In genomic region chr5:121998981-121999795, GRCm38 (mm10) we compare ENCODE assay signal across 8 mouse cellular contexts. TPM values are rescaled to one million over a fixed set of nuclear protein-coding genes. Genes with fewer than 3 reads are reported as not detected.
DNase-seq lines count a peak whose midpoint lies in the region; ATAC-seq and TF ChIP-seq lines count a peak whose summit lies in the region.

No protein-coding gene starts in this region.

- no peaks in the 10 kb centered on the region for H3K36me3 ChIP-seq in hindbrain, embryonic 11.5 days (ENCODE audit: control insufficient read depth, insufficient read depth, low read length)
- no peaks in the 10 kb centered on the region for H3K36me3 ChIP-seq in hindbrain, embryonic 12.5 days
- H3K36me3 ChIP-seq in heart, postnatal 0 days (replicated peaks; ENCODE audit: control insufficient read depth, insufficient read depth, low read length): no peaks in the 10 kb centered on the region
- no peaks in the 10 kb centered on the region for H3K36me3 ChIP-seq in thymus, adult 2 months (ENCODE audit: control insufficient read depth, insufficient read depth, low read length)

- TF ChIP-seq EP300 in heart, postnatal 0 days (IDR thresholded peaks at IDR 0.05; ENCODE audit: low read depth): no peak

- H3K9ac ChIP-seq in hindbrain, embryonic 11.5 days (ENCODE audit: low read depth, low read length): no peak overlapping the region
- H3K9ac ChIP-seq in hindbrain, embryonic 12.5 days: no peak overlapping the region
- no peak overlapping the region for H3K9ac ChIP-seq in heart, postnatal 0 days (replicated peaks; ENCODE audit: low read depth, low read length)

- H3K27me3 ChIP-seq in hindbrain, embryonic 11.5 days (ENCODE audit: control insufficient read depth, insufficient read depth, low read length): no peaks in the 10 kb centered on the region
- no peaks in the 10 kb centered on the region for H3K27me3 ChIP-seq in hindbrain, embryonic 12.5 days
- H3K27me3 ChIP-seq in heart, postnatal 0 days (ENCODE audit: control insufficient read depth, insufficient read depth, low read length): no peaks in the 10 kb centered on the region
- H3K27me3 ChIP-seq in thymus, adult 2 months (ENCODE audit: control insufficient read depth, insufficient read depth, low read length): no peaks in the 10 kb centered on the region

- no peak overlapping the region for H3K4me3 ChIP-seq in hindbrain, embryonic 11.5 days (ENCODE audit: low read depth, low read length)
- H3K4me3 ChIP-seq in hindbrain, embryonic 12.5 days: no peak overlapping the region
- H3K4me3 ChIP-seq in heart, postnatal 0 days (ENCODE audit: low read depth, low read length): no peak overlapping the region
- H3K4me3 ChIP-seq in thymus, adult 2 months (ENCODE audit: control insufficient read depth, insufficient read depth, low read length): no peak overlapping the region

- peak; percentile 61 for TF ChIP-seq CTCF in heart, postnatal 0 days (IDR thresholded peaks at IDR 0.05; ENCODE audit: low read depth)
- TF ChIP-seq CTCF in thymus, adult 2 months (IDR thresholded peaks at IDR 0.05; ENCODE audit: borderline replicate concordance, control insufficient read depth, extremely low read depth, insufficient read depth, low read length, poor library complexity): peak; percentile 56; the same call in 1 of the 2 replicates

- H3K9me3 ChIP-seq in hindbrain, embryonic 11.5 days (ENCODE audit: control insufficient read depth, low read length): no peaks in the 10 kb centered on the region
- no peaks in the 10 kb centered on the region for H3K9me3 ChIP-seq in hindbrain, embryonic 12.5 days (replicated peaks)
- no peaks in the 10 kb centered on the region for H3K9me3 ChIP-seq in heart, postnatal 0 days (replicated peaks; ENCODE audit: control insufficient read depth, low read length)

- ATAC-seq in hindbrain, embryonic 11.5 days (ENCODE audit: low FRiP score): no peak
- ATAC-seq in hindbrain, embryonic 12.5 days (ENCODE audit: low FRiP score): no peak
- ATAC-seq in common myeloid progenitor, adult 5-6 weeks (replicated peaks; ENCODE audit: low read depth, poor library complexity, severe bottlenecking): peak; percentile 53
- ATAC-seq in heart, postnatal 0 days (ENCODE audit: insufficient read depth, low read depth): peak; percentile 52

- H3K27ac ChIP-seq in hindbrain, embryonic 11.5 days (ENCODE audit: low read depth, low read length): no peak overlapping the region
- H3K27ac ChIP-seq in hindbrain, embryonic 12.5 days: no peak overlapping the region
- H3K27ac ChIP-seq in heart, postnatal 0 days (ENCODE audit: low read depth): no peak overlapping the region
- no peak overlapping the region for H3K27ac ChIP-seq in thymus, adult 2 months (ENCODE audit: control insufficient read depth, insufficient read depth, low read length)

- whole genome bisulfite sequencing in hindbrain, embryonic 11.5 days: 64% methylated on average over 10 of the region's 10 CpGs
- WGBS in hindbrain, embryonic 12.5 days: 59% methylated on average over 10 of the region's 10 CpGs
- WGBS in heart, postnatal 0 days: 46% methylated on average over 10 of the region's 10 CpGs
- WGBS in thymus, adult 2 months: 61% methylated on average over 10 of the region's 10 CpGs

- no peaks in the 10 kb centered on the region; the same call in none of the 2 replicates for H3K4me1 ChIP-seq in hindbrain, embryonic 11.5 days (replicated peaks; ENCODE audit: control insufficient read depth, insufficient read depth, low read length)
- peaks cover 34% of the 10 kb centered on the region for H3K4me1 ChIP-seq in hindbrain, embryonic 12.5 days
- H3K4me1 ChIP-seq in heart, postnatal 0 days (ENCODE audit: control insufficient read depth, insufficient read depth): 0 out of 2 replicates have a peak, but pooled peaks cover 6% of the 10 kb centered on the region
- no peaks in the 10 kb centered on the region for H3K4me1 ChIP-seq in thymus, adult 2 months (replicated peaks; ENCODE audit: control insufficient read depth, insufficient read depth, low read length)

- DNase-seq in hindbrain, embryonic 11.5 days (ENCODE audit: low spot score): peak; percentile 81
- peak; percentile 75 for DNase-seq in ZHBTc4 (ENCODE audit: low read depth, low spot score)
- peak; percentile 31 for DNase-seq in heart, postnatal 0 days (ENCODE audit: low spot score)
- DNase-seq in left cerebral cortex, adult 11 months (ENCODE audit: low spot score): peak; percentile 31
- DNase-seq in naive thymus-derived CD4-positive, alpha-beta T cell, adult 2 months (ENCODE audit: low read depth): peak; percentile 62
- peak; percentile 70 for DNase-seq in thymus, adult 2 months

- no peak for TF ChIP-seq POLR2A in thymus, adult 2 months (IDR thresholded peaks at IDR 0.05; ENCODE audit: control insufficient read depth, extremely low read depth, insufficient read depth, low read length, poor library complexity)

- H3K4me2 ChIP-seq in hindbrain, embryonic 11.5 days (replicated peaks; ENCODE audit: low read depth, low read length): no peak overlapping the region
- no peak overlapping the region for H3K4me2 ChIP-seq in hindbrain, embryonic 12.5 days (replicated peaks)
- no peak overlapping the region for H3K4me2 ChIP-seq in heart, postnatal 0 days (ENCODE audit: low read depth, low read length)

RNA-seq across cellular contexts. Expression of gene Cux2, which starts 50.7 kb away (rescaled TPM):
- 13.7 and 17.4 TPM in 2 replicates for polyA plus RNA-seq in hindbrain, embryonic 11.5 days (2014; fragmentation: Nextera tagmentation; extraction: Ambion mirVana)
- polyA plus RNA-seq in hindbrain, embryonic 12.5 days (2016; fragmentation: Nextera tagmentation; extraction: Ambion mirVana): 25.7 and 27.0 TPM in 2 replicates
- not detected in 2 replicates for total RNA-seq in common myeloid progenitor, adult 5-6 weeks (2017)
- total RNA-seq in heart, postnatal 0 days (2014; rRNA removed; ENCODE audit: low replicate concordance): 3.3 and 9.5 TPM in 2 replicates
- 1.3 and 1.4 TPM in 2 replicates for polyA plus RNA-seq in heart, postnatal 0 days (2015; fragmentation: Nextera tagmentation; extraction: Ambion mirVana)
- 0.18 and 0.75 TPM in 2 replicates for polyA plus RNA-seq in thymus, adult 2 months (2012; rRNA removed)

Comparison
In these comparisons a context has a peak if more than half of its experiments do, and no peak if none do; other contexts are left out.
1. ATAC-seq: peak in common myeloid progenitor, adult 5-6 weeks (single experiment) and heart, postnatal 0 days (single experiment); none in hindbrain, embryonic 11.5 days (single experiment) and hindbrain, embryonic 12.5 days (single experiment).
2. DNase-seq: peak in every context shown above with its lines; median percentile 81 in hindbrain, embryonic 11.5 days; 75 in ZHBTc4; 70 in thymus, adult 2 months; 62 in naive thymus-derived CD4-positive, alpha-beta T cell, adult 2 months; 31 in heart, postnatal 0 days; 31 in left cerebral cortex, adult 11 months.